Mouse (Mus musculus) cerebellum, adult 2 months (tissue): Measurements from ENCODE around the gene Acsbg2.

ENCODE experiments used
- CTCF ChIP-seq: fragments of 200-500 bp; IDR thresholded peaks from 2 replicates; pipeline ENCODE4 v1.5.1; 2011; ENCODE audit warnings: low read depth, mild to moderate bottlenecking, control low read depth, low read length, moderate library complexity, borderline replicate concordance; ENCODE audit not compliant: insufficient read depth
- POLR2A ChIP-seq: fragments of 200-500 bp; IDR thresholded peaks from 2 replicates; pipeline ENCODE4 v1.6.1; 2011; ENCODE audit warnings: low read length, control low read depth, borderline replicate concordance; ENCODE audit not compliant: insufficient read depth

GRCm38 (mm10) chr17:56876981-56877380 is 2.7 kb upstream of the Acsbg2 start:
- TF ChIP-seq POLR2A = no peak
- TF ChIP-seq CTCF = no peak
